Mouse (Mus musculus) cortical plate, adult 2 months (tissue): Measurements from ENCODE around the gene Mrc2. TPM values are rescaled to one million over a fixed set of nuclear protein-coding genes. Genes with fewer than 3 reads are reported as not detected.

Experiments used
- H3K27ac ChIP-seq: fragments of 200-500 bp; 2 replicates; pipeline ENCODE4 v1.5.1; 2012; ENCODE audit warnings: low read length, control low read depth, inconsistent platforms; ENCODE audit not compliant: insufficient read depth
- H3K4me1 ChIP-seq: fragments of 200-500 bp; 2 replicates; pipeline ENCODE4 v1.6.1; 2011; ENCODE audit warnings: low read length; ENCODE audit not compliant: control insufficient read depth, insufficient read depth
- H3K4me3 ChIP-seq: fragments of 200-500 bp; 2 replicates; pipeline ENCODE4 v1.5.1; 2011; ENCODE audit warnings: mild to moderate bottlenecking, low read length, control low read depth; ENCODE audit not compliant: insufficient read depth
- CTCF ChIP-seq: fragments of 200-500 bp; IDR thresholded peaks from 2 replicates; pipeline ENCODE4 v1.5.1; 2011; ENCODE audit warnings: mild to moderate bottlenecking, control low read depth, low read length; ENCODE audit not compliant: insufficient read depth; ENCODE audit errors: extremely low read depth
- POLR2A ChIP-seq: fragments of 200-500 bp; IDR thresholded peaks from 2 replicates; pipeline ENCODE4 v1.6.1; 2011; ENCODE audit warnings: mild to moderate bottlenecking, low read length, control low read depth; ENCODE audit not compliant: insufficient read depth; ENCODE audit errors: extremely low read depth
- polyA plus RNA-seq: library from polyadenylated mRNA; depleted of rRNA; stranded (reverse); fragments of >200 nt; gene quantifications from 2 replicates; pipeline ENCODE4 v1.2.3, GENCODE M21; 2012; rRNA removed

Gene Mrc2
- polyA plus RNA-seq, 1 experiment = 6.0 TPM

GRCm38 (mm10) chr11:105373881-105374280 is 81.4 kb downstream of the Mrc2 start:
- no peak for TF ChIP-seq POLR2A
- TF ChIP-seq CTCF = no peak
- Histone ChIP-seq H3K27ac (no peak overlapping the region), H3K4me3 (no peak overlapping the region), H3K4me1 (no peaks in the 10 kb centered on the region)

DNA sequence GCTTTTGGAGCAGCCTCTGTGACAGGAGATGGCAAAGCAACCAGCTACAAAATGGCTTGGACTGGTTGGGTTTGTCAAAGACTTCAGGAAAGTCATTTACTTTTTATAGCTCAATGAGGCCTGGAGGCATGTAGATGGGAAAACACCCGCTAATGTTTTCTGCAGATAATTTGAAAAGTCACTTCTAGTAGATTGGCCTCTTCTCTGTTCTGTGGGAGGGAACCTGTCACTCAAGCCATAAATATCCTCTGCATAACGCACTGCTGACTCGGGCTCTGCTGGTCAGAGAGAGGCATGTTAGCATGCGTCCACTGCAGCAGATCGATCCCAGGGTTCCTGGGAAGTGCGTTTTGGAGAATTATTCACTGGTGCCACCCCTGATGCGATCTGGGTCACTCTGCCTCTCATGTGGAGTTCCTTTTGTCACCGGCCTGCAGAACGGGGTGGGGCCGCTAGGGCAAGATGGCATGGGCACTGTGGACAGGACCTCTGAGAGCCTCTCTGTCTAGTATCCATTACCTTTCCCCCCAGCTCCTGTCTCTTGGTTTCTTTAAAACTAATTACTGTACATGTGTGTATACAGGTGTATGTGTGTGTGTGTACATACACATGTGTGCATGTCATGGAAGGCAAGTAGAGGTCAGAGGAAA is 82.2 kb downstream of the Mrc2 start:
- Histone ChIP-seq H3K4me1 (no peaks in the 10 kb centered on the region), H3K27ac (no peak overlapping the region), H3K4me3 (no peak overlapping the region)
- TF ChIP-seq CTCF (no peak), POLR2A (no peak)

DNA sequence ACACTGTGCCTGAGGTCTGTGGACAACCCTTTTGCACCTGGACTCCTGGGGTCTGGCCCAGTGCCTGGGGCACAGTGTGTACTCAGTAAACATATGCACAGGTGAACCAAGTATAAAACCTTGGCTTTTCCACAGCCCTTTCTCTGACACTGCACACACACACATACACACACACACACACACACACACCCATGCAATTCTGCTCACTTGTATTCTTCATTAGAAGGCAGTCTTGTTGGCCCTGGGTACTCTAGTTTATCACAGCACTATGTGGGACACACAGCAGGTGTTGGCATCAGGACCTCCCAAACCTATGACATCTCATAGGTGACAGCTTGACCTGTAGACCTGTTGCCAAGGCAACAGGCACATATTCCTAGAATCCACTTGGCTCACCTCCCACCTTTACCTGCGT is 83.4 kb downstream of the Mrc2 start:
- Histone ChIP-seq H3K4me3 (no peak overlapping the region), H3K4me1 (no peaks in the 10 kb centered on the region), H3K27ac (no peak overlapping the region)
- TF ChIP-seq CTCF = no peak
- no peak for TF ChIP-seq POLR2A

DNA sequence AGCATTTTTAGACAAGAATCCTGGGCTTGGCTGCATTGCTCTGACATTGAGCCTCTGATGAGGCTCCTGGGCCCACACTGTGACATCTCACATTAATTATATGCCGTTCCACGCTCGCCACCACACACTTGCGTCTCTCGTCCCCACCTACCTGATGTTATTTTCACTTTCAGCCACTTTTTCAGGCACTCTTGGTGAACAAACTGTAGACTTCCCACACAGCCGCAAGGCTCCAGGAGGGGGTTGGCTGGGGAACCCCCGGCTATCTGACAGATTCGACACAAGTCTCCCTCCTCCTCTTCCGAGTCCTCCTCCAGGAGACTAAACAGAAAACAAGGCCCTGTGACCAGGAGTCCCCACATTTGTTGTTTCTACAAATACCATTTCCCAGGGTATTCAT is 92.8 kb downstream of the Mrc2 start:
- no peak overlapping the region for H3K4me3 ChIP-seq
- H3K27ac ChIP-seq = no peak overlapping the region
- H3K4me1 ChIP-seq = peaks cover 6% of the 10 kb centered on the region; the same call in 1 of the 2 replicates
- TF ChIP-seq CTCF (no peak), POLR2A (no peak)

DNA sequence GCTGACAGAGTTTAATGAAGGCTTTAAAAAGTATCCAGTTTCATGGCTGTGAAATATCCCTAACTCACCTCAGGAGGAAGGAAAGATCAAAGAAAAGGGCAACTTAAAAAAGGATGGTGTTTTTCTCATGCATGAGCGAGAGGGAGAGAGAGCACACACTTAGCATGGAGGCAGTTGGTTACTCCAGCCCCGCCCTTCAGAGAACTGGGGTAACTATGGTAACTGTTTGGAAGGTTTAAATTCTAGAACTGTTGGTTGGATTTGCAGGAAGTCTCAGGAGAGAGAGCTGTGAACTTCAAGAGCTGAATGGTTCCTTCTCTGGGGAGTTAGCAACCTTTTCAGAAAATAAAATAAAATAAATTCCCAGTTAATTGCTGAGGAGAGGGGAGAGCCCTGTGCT is 96.2 kb downstream of the Mrc2 start:
- TF ChIP-seq POLR2A (no peak), CTCF (no peak)
- H3K4me1 ChIP-seq = peaks cover 8% of the 10 kb centered on the region; the same call in 1 of the 2 replicates
- H3K27ac ChIP-seq = no peak overlapping the region
- no peak overlapping the region for H3K4me3 ChIP-seq

- TF ChIP-seq POLR2A = no peak
- no peak for TF ChIP-seq CTCF
- Histone ChIP-seq H3K4me3 (no peak overlapping the region), H3K4me1 (peaks cover 8% of the 10 kb centered on the region; the same call in 1 of the 2 replicates), H3K27ac (peak overlapping the region; percentile 48)
Observed at GRCm38 (mm10) chr11:105390290-105390689, 97.8 kb downstream of the Mrc2 start.

Other genes starting within 250 kb of the Mrc2 start
- 1.0 and 1.5 TPM in 2 replicates for gene Efcab3, start 229.1 kb upstream of the Mrc2 start, polyA plus RNA-seq
- 27.1 and 27.3 TPM in 2 replicates for gene Mettl2, start 166.2 kb upstream of the Mrc2 start, polyA plus RNA-seq
- not detected in 2 replicates for gene Gm10842, start 145.8 kb upstream of the Mrc2 start, polyA plus RNA-seq
- gene Tlk2, start 113.8 kb upstream of the Mrc2 start, polyA plus RNA-seq = 36.3 and 36.7 TPM in 2 replicates
- gene March10, start 164.1 kb downstream of the Mrc2 start, polyA plus RNA-seq = 2.2 and 2.4 TPM in 2 replicates